8 mouse cellular contexts compared by ENCODE assay signal in the genomic region with DNA sequence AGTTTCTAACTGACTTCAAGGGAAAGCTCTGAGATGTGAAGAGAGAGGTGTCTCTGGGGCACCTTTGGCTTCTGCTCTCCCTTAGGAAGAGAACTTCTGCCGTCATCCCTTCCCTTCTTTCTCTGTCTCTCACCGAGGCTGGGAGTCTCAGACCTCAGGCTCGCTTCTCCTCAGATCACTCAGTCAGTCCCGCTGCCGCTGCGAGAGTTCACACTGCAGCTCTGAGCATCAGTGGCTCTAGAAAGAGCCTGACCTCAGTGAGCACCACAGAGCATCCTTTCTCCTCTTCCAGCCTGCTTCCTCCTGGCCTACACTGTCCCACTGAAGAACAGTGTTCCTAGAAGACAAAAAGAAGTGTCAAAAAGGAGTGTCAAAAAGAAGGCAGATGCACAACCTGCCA.
A peak's percentile ranks its signal among the peaks of the same experiment; 100 is the strongest.
DNase-seq lines count a peak whose midpoint lies in the region; ATAC-seq lines count a peak whose summit lies in the region.

No protein-coding gene starts in this region.

- peak overlapping the region; percentile 47 for H3K4me2 ChIP-seq in heart, embryonic 16.5 days (ENCODE audit: low read depth, low read length)

- WGBS in heart, embryonic 16.5 days, result 26% methylated on average over 6 of the region's 6 CpGs
- WGBS in midbrain, embryonic 10.5 days, result 1% methylated on average over 6 of the region's 6 CpGs

- no peak overlapping the region for H3K27ac ChIP-seq in heart, embryonic 16.5 days (ENCODE audit: low read length)
- peak overlapping the region; percentile 81 for H3K27ac ChIP-seq in midbrain, embryonic 10.5 days (replicated peaks)

- no peak overlapping the region for H3K4me3 ChIP-seq in heart, embryonic 16.5 days (ENCODE audit: low read length)
- H3K4me3 ChIP-seq in midbrain, embryonic 10.5 days, result peak overlapping the region; percentile 41

- H3K36me3 ChIP-seq in heart, embryonic 16.5 days (ENCODE audit: control insufficient read depth, insufficient read depth), result no peaks in the 10 kb centered on the region
- no peaks in the 10 kb centered on the region for H3K36me3 ChIP-seq in midbrain, embryonic 10.5 days

- no peak overlapping the region; the same call in 1 of the 2 replicates for H3K9ac ChIP-seq in heart, embryonic 16.5 days (ENCODE audit: low read length)

- H3K9me3 ChIP-seq in heart, embryonic 16.5 days (replicated peaks; ENCODE audit: control insufficient read depth, low read length), result no peaks in the 10 kb centered on the region
- no peaks in the 10 kb centered on the region for H3K9me3 ChIP-seq in midbrain, embryonic 10.5 days (replicated peaks)

- DNase-seq in embryo, embryonic 10 days (ENCODE audit: low spot score), result peak; percentile 68
- DNase-seq in embryo, embryonic 9.5 days (ENCODE audit: extremely low spot score), result no peak
- DNase-seq in embryo, embryonic 10.5 days (ENCODE audit: low spot score), result peak; percentile 64
- DNase-seq in midbrain, embryonic 10.5 days (ENCODE audit: low spot score), result no peak
- DNase-seq in urinary bladder, postnatal 14 days (ENCODE audit: low spot score), result no peak
- no peak for DNase-seq in layer of hippocampus, postnatal 10 days (ENCODE audit: low spot score in 2 of 2)
- DNase-seq in thymus, adult 18-20 months, result no peak

- 0 out of 2 replicates have a peak, but pooled peaks cover 2% of the 10 kb centered on the region for H3K27me3 ChIP-seq in heart, embryonic 16.5 days (ENCODE audit: control insufficient read depth, insufficient read depth, low read length)
- H3K27me3 ChIP-seq in midbrain, embryonic 10.5 days (ENCODE audit: low read depth, poor library complexity, severe bottlenecking), result peaks cover 85% of the 10 kb centered on the region

- 0 out of 2 replicates have a peak, but pooled peaks cover 2% of the 10 kb centered on the region for H3K4me1 ChIP-seq in heart, embryonic 16.5 days (ENCODE audit: control insufficient read depth, insufficient read depth, low read length)
- peaks cover 49% of the 10 kb centered on the region for H3K4me1 ChIP-seq in midbrain, embryonic 10.5 days

- no peak for ATAC-seq in heart, embryonic 16.5 days (replicated peaks; ENCODE audit: extremely low read depth, insufficient read depth, low FRiP score)

Comparison
In these comparisons a context has a peak if more than half of its experiments do, and no peak if none do; other contexts are left out.
1. DNase-seq: peak in embryo, embryonic 10 days (single experiment) and embryo, embryonic 10.5 days (single experiment); none in embryo, embryonic 9.5 days (single experiment), midbrain, embryonic 10.5 days (single experiment), urinary bladder, postnatal 14 days (single experiment), layer of hippocampus, postnatal 10 days (0 of 2) and thymus, adult 18-20 months (0 of 2).